ENCODE assay signal across 7 mouse cellular contexts in genomic region chr6:121109181-121109981, GRCm38 (mm10). TPM values are rescaled to one million over a fixed set of nuclear protein-coding genes. Genes with fewer than 3 reads are reported as not detected.
DNase-seq lines count a peak whose midpoint lies in the region; ATAC-seq and TF ChIP-seq lines count a peak whose summit lies in the region.

No protein-coding gene starts in this region.

- H3K4me1 ChIP-seq in CH12.LX (ENCODE audit: control insufficient read depth in 1 of 2, insufficient read depth in 2 of 2), result peaks cover 15 to 65% of the 10 kb centered on the region in 2 experiments; a peak in 3 of 4 replicates
- peaks cover 23% of the 10 kb centered on the region for H3K4me1 ChIP-seq in cerebellum, adult 2 months (ENCODE audit: control insufficient read depth, insufficient read depth, low read length)
- peaks cover 18% of the 10 kb centered on the region for H3K4me1 ChIP-seq in forebrain, embryonic 16.5 days (replicated peaks; ENCODE audit: control insufficient read depth, insufficient read depth, low read length)
- peaks cover 12% of the 10 kb centered on the region for H3K4me1 ChIP-seq in intestine, embryonic 16.5 days (ENCODE audit: control insufficient read depth, insufficient read depth, low read length)
- H3K4me1 ChIP-seq in lung, embryonic 14.5 days (ENCODE audit: insufficient read depth), result peaks cover 25% of the 10 kb centered on the region
- H3K4me1 ChIP-seq in olfactory bulb, adult 2 months (ENCODE audit: control insufficient read depth, insufficient read depth, low read length), result peaks cover 20% of the 10 kb centered on the region

- peaks cover 3% of the 10 kb centered on the region for H3K79me3 ChIP-seq in C2C12 (ENCODE audit: low read depth)

- H3K9ac ChIP-seq in CH12.LX (ENCODE audit: insufficient read depth, low read depth), result peak overlapping the region; percentile 57
- peak overlapping the region; percentile 84 for H3K9ac ChIP-seq in forebrain, embryonic 16.5 days (replicated peaks; ENCODE audit: low read depth, low read length)
- peak overlapping the region; percentile 90 for H3K9ac ChIP-seq in intestine, embryonic 16.5 days (ENCODE audit: low read depth, low read length)
- H3K9ac ChIP-seq in lung, embryonic 14.5 days, result peak overlapping the region; percentile 93

- H3K36me3 ChIP-seq in C2C12 (ENCODE audit: control insufficient read depth, insufficient read depth) (no peaks in the 10 kb centered on the region), CH12.LX (replicated peaks in 1 of 2; ENCODE audit: control insufficient read depth in 1 of 2, insufficient read depth in 1 of 2, low read length in 1 of 2) (peaks cover 6 to 23% of the 10 kb centered on the region in 2 experiments)
- no peaks in the 10 kb centered on the region for H3K36me3 ChIP-seq in forebrain, embryonic 16.5 days (ENCODE audit: control insufficient read depth, insufficient read depth)
- no peaks in the 10 kb centered on the region for H3K36me3 ChIP-seq in intestine, embryonic 16.5 days (ENCODE audit: control insufficient read depth, insufficient read depth, low read length)
- no peaks in the 10 kb centered on the region; the same call in 1 of the 2 replicates for H3K36me3 ChIP-seq in lung, embryonic 14.5 days (ENCODE audit: insufficient read depth)

- H3K79me2 ChIP-seq in C2C12 (ENCODE audit: control insufficient read depth, insufficient read depth) (peaks cover 29% of the 10 kb centered on the region), CH12.LX (replicated peaks; ENCODE audit: control insufficient read depth, extremely low read depth, insufficient read depth, poor library complexity, severe bottlenecking) (peaks cover 10% of the 10 kb centered on the region)

- WGBS in cerebellum, adult 2 months, result under 1% methylated on average over 45 of the region's 52 CpGs
- WGBS in forebrain, embryonic 16.5 days, result under 1% methylated on average over 51 of the region's 52 CpGs
- WGBS in intestine, embryonic 16.5 days, result 1% methylated on average over 52 of the region's 52 CpGs
- WGBS in lung, embryonic 14.5 days, result under 1% methylated on average over 49 of the region's 52 CpGs
- under 1% methylated on average over 52 of the region's 52 CpGs for WGBS in olfactory bulb, adult 2 months

- peak overlapping the region; percentile 76 for H3K4me3 ChIP-seq in C2C12 (ENCODE audit: insufficient read depth, poor library complexity, severe bottlenecking)
- peak overlapping the region; percentile 88 to 96 (median 95) for H3K4me3 ChIP-seq in CH12.LX (replicated peaks in 1 of 3; ENCODE audit: low read depth in 2 of 3, low read length in 2 of 3, poor library complexity in 1 of 3)
- H3K4me3 ChIP-seq in cerebellum, adult 2 months (replicated peaks; ENCODE audit: insufficient read depth, low read depth, low read length), result peak overlapping the region; percentile 91
- peak overlapping the region; percentile 77 for H3K4me3 ChIP-seq in forebrain, embryonic 16.5 days (replicated peaks; ENCODE audit: low read length)
- peak overlapping the region; percentile 91 for H3K4me3 ChIP-seq in intestine, embryonic 16.5 days (ENCODE audit: low read length)
- H3K4me3 ChIP-seq in lung, embryonic 14.5 days (ENCODE audit: low read depth, low read length), result peak overlapping the region; percentile 99
- peak overlapping the region; percentile 89 for H3K4me3 ChIP-seq in olfactory bulb, adult 2 months (ENCODE audit: insufficient read depth, low read depth, low read length)

- in situ Hi-C loops in CH12.LX (cut with MboI; ENCODE audit: low pct_ligation_motif_present, low pct_unique_long_range_greater_than_20kb, low sequenced_read_pairs), result no loop called here

- TF ChIP-seq RAD21 in CH12.LX (IDR thresholded peaks at IDR 0.05; ENCODE audit: low read depth, low read length), result no peak

- peaks cover 7% of the 10 kb centered on the region for H3K9me3 ChIP-seq in CH12.LX (replicated peaks; ENCODE audit: low read length)
- H3K9me3 ChIP-seq in forebrain, embryonic 16.5 days (ENCODE audit: control insufficient read depth, low read length), result no peaks in the 10 kb centered on the region
- no peaks in the 10 kb centered on the region for H3K9me3 ChIP-seq in intestine, embryonic 16.5 days (ENCODE audit: control insufficient read depth, low read length)
- no peaks in the 10 kb centered on the region for H3K9me3 ChIP-seq in lung, embryonic 14.5 days (ENCODE audit: low read depth, low read length)

- TF ChIP-seq EP300 in CH12.LX (IDR thresholded peaks at IDR 0.05; ENCODE audit: low read length), result no peak

- dilution Hi-C loops in CH12.LX (cut with MboI; ENCODE audit: extremely low pct_ligation_motif_present, extremely low pct_unique_long_range_greater_than_20kb, low sequenced_read_pairs), result no loop called here

- peak overlapping the region; percentile 58 for H3K4me2 ChIP-seq in CH12.LX (ENCODE audit: insufficient read depth, low read depth, poor library complexity, severe bottlenecking)
- peak overlapping the region; percentile 80 for H3K4me2 ChIP-seq in forebrain, embryonic 16.5 days (ENCODE audit: low read length)
- H3K4me2 ChIP-seq in intestine, embryonic 16.5 days (ENCODE audit: low read depth, low read length), result peak overlapping the region; percentile 86
- peak overlapping the region; percentile 85 for H3K4me2 ChIP-seq in lung, embryonic 14.5 days

- no peak for TF ChIP-seq POLR2A in CH12.LX (IDR thresholded peaks at IDR 0.05; ENCODE audit: low read depth, low read length)
- TF ChIP-seq POLR2A in cerebellum, adult 2 months (IDR thresholded peaks at IDR 0.05; ENCODE audit: borderline replicate concordance, insufficient read depth, low read length), result no peak
- no peak for TF ChIP-seq POLR2A in olfactory bulb, adult 2 months (IDR thresholded peaks at IDR 0.05; ENCODE audit: insufficient read depth, low read depth, low read length)

- DNase-seq in CH12.LX (ENCODE audit: extremely low read depth), result no peak
- DNase-seq in cerebellum, adult 2 months, result peak; percentile 64 to 70
- DNase-seq in lung, embryonic 14.5 days, result peak; percentile 64

- H3K27me3 ChIP-seq in C2C12 (ENCODE audit: control insufficient read depth, insufficient read depth, insufficient read length), result no peaks in the 10 kb centered on the region
- no peaks in the 10 kb centered on the region for H3K27me3 ChIP-seq in CH12.LX (replicated peaks)
- no peaks in the 10 kb centered on the region for H3K27me3 ChIP-seq in cerebellum, adult 2 months (ENCODE audit: control insufficient read depth, insufficient read depth, low read length)
- no peaks in the 10 kb centered on the region for H3K27me3 ChIP-seq in forebrain, embryonic 16.5 days (replicated peaks; ENCODE audit: control insufficient read depth, insufficient read depth, low read length)
- no peaks in the 10 kb centered on the region for H3K27me3 ChIP-seq in intestine, embryonic 16.5 days (replicated peaks; ENCODE audit: control insufficient read depth, insufficient read depth, low read length)
- no peaks in the 10 kb centered on the region for H3K27me3 ChIP-seq in lung, embryonic 14.5 days (ENCODE audit: insufficient read depth, low read length)

- peak overlapping the region; percentile 94 for H3ac ChIP-seq in C2C12 (ENCODE audit: control insufficient read depth, insufficient read length, low read depth)

- ATAC-seq in forebrain, embryonic 16.5 days, result peak; percentile 32
- ATAC-seq in intestine, embryonic 16.5 days, result peak; percentile 38
- ATAC-seq in lung, embryonic 14.5 days (ENCODE audit: insufficient read depth), result peak; percentile 29

- no peak overlapping the region for H3K27ac ChIP-seq in CH12.LX (ENCODE audit: insufficient read depth, low read depth)
- peak overlapping the region; percentile 98 for H3K27ac ChIP-seq in cerebellum, adult 2 months (ENCODE audit: insufficient read depth, low read length)
- no peak overlapping the region; the same call in 1 of the 2 replicates for H3K27ac ChIP-seq in forebrain, embryonic 16.5 days (ENCODE audit: low read length)
- peak overlapping the region; percentile 64; the same call in 1 of the 2 replicates for H3K27ac ChIP-seq in intestine, embryonic 16.5 days (ENCODE audit: low read length)
- peak overlapping the region; percentile 80; the same call in 1 of the 2 replicates for H3K27ac ChIP-seq in lung, embryonic 14.5 days (ENCODE audit: low read depth)
- H3K27ac ChIP-seq in olfactory bulb, adult 2 months (ENCODE audit: insufficient read depth, low read depth, low read length), result peak overlapping the region; percentile 97; the same call in 1 of the 2 replicates

- TF ChIP-seq CTCF in C2C12 (IDR thresholded peaks at IDR 0.05; ENCODE audit: control insufficient read depth, insufficient read depth, insufficient read length) (no peak), CH12.LX (conservative IDR thresholded peaks at IDR 0.05 in 1 of 2, IDR thresholded peaks at IDR 0.05 in 1 of 2; ENCODE audit: low read depth in 2 of 2, low read length in 2 of 2) (no peak)
- no peak for TF ChIP-seq CTCF in cerebellum, adult 2 months (IDR thresholded peaks at IDR 0.05; ENCODE audit: borderline replicate concordance, insufficient read depth, low read depth, low read length)
- TF ChIP-seq CTCF in lung, embryonic 14.5 days (IDR thresholded peaks at IDR 0.05; ENCODE audit: low read depth), result no peak
- TF ChIP-seq CTCF in olfactory bulb, adult 2 months (IDR thresholded peaks at IDR 0.05; ENCODE audit: insufficient read depth, low read depth, low read length), result no peak

TF ChIP-seq in C2C12, 6 proteins besides CTCF, POLR2A, EP300 and RAD21 (continues in another document):
- TF ChIP-seq FOSL1 (IDR thresholded peaks at IDR 0.05; ENCODE audit: insufficient read depth, low read length, poor library complexity, severe bottlenecking) (no peak), USF1 (IDR thresholded peaks at IDR 0.05; ENCODE audit: low read depth) (no peak), MYOG (IDR thresholded peaks at IDR 0.05; ENCODE audit: control insufficient read depth, extremely low read depth, insufficient read length) (no peak), MAX (IDR thresholded peaks at IDR 0.05) (no peak)

TF ChIP-seq in CH12.LX, 34 proteins besides CTCF, POLR2A, EP300 and RAD21:
- TF ChIP-seq ELF1 (IDR thresholded peaks at IDR 0.05; ENCODE audit: low read depth, low read length), result 0 out of 2 replicates have a peak, but pooled peaks have one; percentile 6
- no peak for TF ChIP-seq CHD2 (IDR thresholded peaks at IDR 0.05; ENCODE audit: low read length)
- peak; percentile 58 for TF ChIP-seq SIN3A (IDR thresholded peaks at IDR 0.05; ENCODE audit: low read length)
TF ChIP-seq in CH12.LX: peak in this region for 2.

RNA-seq across cellular contexts. Expression of gene Mical3, which starts 21.4 kb away (rescaled TPM):
- polyA plus RNA-seq in C2C12 (2012; fragmentation: generic; extraction: Trizol) (10.3 TPM), CH12.LX (2012; ENCODE audit: insufficient read length, low read depth) (56.3 and 61.3 TPM in 2 replicates)
- total RNA-seq in CH12.LX (2012; rRNA removed) (22.1 and 26.8 TPM in 2 replicates), CH12.LX (2014; rRNA removed) (7.9 and 10.2 TPM in 2 replicates)
- 75.7 and 82.7 TPM in 2 replicates for polyA plus RNA-seq in cerebellum, adult 2 months (2012; rRNA removed)
- polyA plus RNA-seq in forebrain, embryonic 16.5 days (2015; fragmentation: Nextera tagmentation; extraction: Ambion mirVana), result 27.1 and 35.5 TPM in 2 replicates
- 4.8 and 5.5 TPM in 2 replicates for polyA plus RNA-seq in intestine, embryonic 16.5 days (2015; fragmentation: Nextera tagmentation; extraction: Ambion mirVana)
- 27.0 and 29.8 TPM in 2 replicates for polyA plus RNA-seq in lung, embryonic 14.5 days (2014; fragmentation: Nextera tagmentation; extraction: Ambion mirVana)
- 277 TPM in 1 of 2 replicates, not detected in the other for polyA plus RNA-seq in olfactory bulb, adult 2 months (2012; ENCODE audit: insufficient read depth, insufficient read length, low replicate concordance, missing spikeins)

Comparison
In these comparisons a context has a peak if more than half of its experiments do, and no peak if none do; other contexts are left out.
1. H3K27ac ChIP-seq: peak in cerebellum, adult 2 months (single experiment), intestine, embryonic 16.5 days (single experiment), lung, embryonic 14.5 days (single experiment) and olfactory bulb, adult 2 months (single experiment); none in CH12.LX (single experiment) and forebrain, embryonic 16.5 days (single experiment).
2. Peak in every context shown above with its lines, with median percentiles within 50 percentile points of each other: H3K4me3 ChIP-seq, H3K4me2 ChIP-seq, H3K9ac ChIP-seq and ATAC-seq.